Mouse (Mus musculus) C2C12 (cell line): ENCODE measurements around the gene Gm10337. TPM values are rescaled to one million over a fixed set of nuclear protein-coding genes. Genes with fewer than 3 reads are reported as not detected.

Experiments
- H3K27me3 ChIP-seq: one replicate; pipeline ENCODE4 v1.6.1; 2011; ENCODE audit not compliant: control insufficient read depth, insufficient read depth, insufficient read length
- H3K36me3 ChIP-seq: one replicate; pipeline ENCODE4 v1.6.1; 2011; ENCODE audit not compliant: control insufficient read depth, insufficient read depth
- H3K4me3 ChIP-seq: one replicate; pipeline ENCODE4 v1.5.1; 2011; ENCODE audit warnings: mild to moderate bottlenecking, control low read depth; ENCODE audit not compliant: poor library complexity, insufficient read depth, severe bottlenecking
- H3K79me2 ChIP-seq: one replicate; pipeline ENCODE4 v1.6.1; 2011; ENCODE audit not compliant: control insufficient read depth, insufficient read depth
- H3K79me3 ChIP-seq: one replicate; pipeline ENCODE4 v1.6.1; 2011; ENCODE audit warnings: low read depth, control low read depth
- H3ac ChIP-seq: one replicate; pipeline ENCODE3; 2011; ENCODE audit warnings: low read depth; ENCODE audit not compliant: control insufficient read depth, insufficient read length
- CEBPB ChIP-seq: IDR thresholded peaks from one replicate; pipeline ENCODE4 v1.6.1; 2011; ENCODE audit warnings: low read depth, mild to moderate bottlenecking, control low read depth, moderate library complexity
- CTCF ChIP-seq: IDR thresholded peaks from one replicate; pipeline ENCODE4 v1.5.1; 2011; ENCODE audit not compliant: control insufficient read depth, insufficient read depth, insufficient read length
- FOSL1 ChIP-seq: IDR thresholded peaks from one replicate; pipeline ENCODE4 v1.8.0; 2011; ENCODE audit warnings: mild to moderate bottlenecking, low read length; ENCODE audit not compliant: poor library complexity, insufficient read depth, severe bottlenecking
- MAX ChIP-seq: IDR thresholded peaks from one replicate; pipeline ENCODE4 v1.6.1; 2011; ENCODE audit warnings: mild to moderate bottlenecking, control low read depth
- MYOD1 ChIP-seq: IDR thresholded peaks from one replicate; pipeline ENCODE4 v1.6.1; 2011; ENCODE audit warnings: low read depth; ENCODE audit not compliant: control insufficient read depth, insufficient read length
- MYOG ChIP-seq: IDR thresholded peaks from one replicate; pipeline ENCODE4 v1.6.1; 2011; ENCODE audit not compliant: control insufficient read depth, insufficient read length; ENCODE audit errors: extremely low read depth
- USF1 ChIP-seq: IDR thresholded peaks from one replicate; pipeline ENCODE4 v1.6.1; 2011; ENCODE audit warnings: low read depth, mild to moderate bottlenecking, control low read depth, moderate library complexity
- polyA plus RNA-seq: library from polyadenylated mRNA; unstranded; fragments of >200 nt; fragmentation: generic; extraction: Trizol; gene quantifications from one replicate; pipeline ENCODE4 v1.2.1, GENCODE M21; 2012; ENCODE audit warnings: missing spikeins

Gm10337 gene
- polyA plus RNA-seq, 1 experiment = not detected

GRCm38 (mm10) chr15:102483136-102483535 is 20.4 kb upstream of the Gm10337 start:
- peaks cover 99% of the 10 kb centered on the region for H3K79me2 ChIP-seq
- TF ChIP-seq MAX = no peak
- no peak for TF ChIP-seq CTCF
- no peak for TF ChIP-seq MYOG
- no peak for TF ChIP-seq CEBPB
- H3K27me3 ChIP-seq = no peaks in the 10 kb centered on the region
- H3K4me3 ChIP-seq = no peak overlapping the region
- peaks cover 69% of the 10 kb centered on the region for H3K79me3 ChIP-seq
- no peak overlapping the region for H3ac ChIP-seq
- H3K36me3 ChIP-seq = peaks cover 97% of the 10 kb centered on the region

GRCm38 (mm10) chr15:102485853-102486252 is 17.7 kb upstream of the Gm10337 start:
- TF ChIP-seq MYOD1 (no peak), MAX (no peak), CEBPB (no peak), CTCF (no peak), MYOG (no peak), USF1 (no peak), FOSL1 (no peak)
- no peaks in the 10 kb centered on the region for H3K27me3 ChIP-seq
- H3ac ChIP-seq = no peak overlapping the region
- H3K79me3 ChIP-seq = peaks cover 67% of the 10 kb centered on the region
- H3K36me3 ChIP-seq = peaks cover 99% of the 10 kb centered on the region
- H3K79me2 ChIP-seq = peaks cover 99% of the 10 kb centered on the region
- H3K4me3 ChIP-seq = no peak overlapping the region

GRCm38 (mm10) chr15:102487664-102488063 is 15.9 kb upstream of the Gm10337 start:
- Histone ChIP-seq H3K79me3 (peaks cover 63% of the 10 kb centered on the region), H3ac (no peak overlapping the region), H3K79me2 (peaks cover 99% of the 10 kb centered on the region), H3K36me3 (peaks cover 100% of the 10 kb centered on the region), H3K27me3 (no peaks in the 10 kb centered on the region), H3K4me3 (no peak overlapping the region)
- TF ChIP-seq MYOG = no peak
- no peak for TF ChIP-seq CEBPB
- TF ChIP-seq FOSL1 = no peak
- TF ChIP-seq MAX = no peak
- TF ChIP-seq MYOD1 = no peak
- TF ChIP-seq USF1 = no peak
- no peak for TF ChIP-seq CTCF

- Histone ChIP-seq H3K79me2 (peaks cover 51% of the 10 kb centered on the region), H3ac (no peak overlapping the region), H3K4me3 (no peak overlapping the region), H3K27me3 (no peaks in the 10 kb centered on the region), H3K36me3 (peaks cover 99% of the 10 kb centered on the region), H3K79me3 (peaks cover 38% of the 10 kb centered on the region)
- TF ChIP-seq MAX = no peak
- no peak for TF ChIP-seq FOSL1
- TF ChIP-seq CEBPB = no peak
- TF ChIP-seq MYOG = no peak
- TF ChIP-seq USF1 = no peak
- TF ChIP-seq MYOD1 = no peak
- TF ChIP-seq CTCF = no peak
Observed at GRCm38 (mm10) chr15:102498322-102498721, 5.2 kb upstream of the Gm10337 start.

GRCm38 (mm10) chr15:102499370-102499769 is 4.2 kb upstream of the Gm10337 start:
- TF ChIP-seq FOSL1 (no peak), CTCF (no peak), USF1 (no peak), MAX (no peak), CEBPB (no peak), MYOG (no peak), MYOD1 (no peak)
- H3K27me3 ChIP-seq = no peaks in the 10 kb centered on the region
- no peak overlapping the region for H3ac ChIP-seq
- H3K4me3 ChIP-seq = no peak overlapping the region
- H3K36me3 ChIP-seq = peaks cover 99% of the 10 kb centered on the region
- H3K79me2 ChIP-seq = peaks cover 40% of the 10 kb centered on the region
- peaks cover 28% of the 10 kb centered on the region for H3K79me3 ChIP-seq

GRCm38 (mm10) chr15:102499851-102500250 is 3.7 kb upstream of the Gm10337 start:
- Histone ChIP-seq H3ac (no peak overlapping the region), H3K79me3 (peaks cover 23% of the 10 kb centered on the region), H3K4me3 (no peak overlapping the region), H3K79me2 (peaks cover 36% of the 10 kb centered on the region), H3K27me3 (no peaks in the 10 kb centered on the region), H3K36me3 (peaks cover 99% of the 10 kb centered on the region)
- TF ChIP-seq CEBPB (no peak), MYOD1 (no peak)
